Mouse (Mus musculus): ENCODE measurements around the gene Olfr1160.

GRCm38 (mm10) chr2:88007515-88008318 is at the start of gene Olfr1160:
- TF ChIP-seq POLR2A (IDR thresholded peaks at IDR 0.05; ENCODE audit: insufficient read depth, low read depth, low read length) (no peak), CTCF (IDR thresholded peaks at IDR 0.05; ENCODE audit: insufficient read depth, low read depth, low read length) (no peak)
